Mouse (Mus musculus): Measurements from ENCODE around the gene Tpst2. TPM values are rescaled to one million over a fixed set of nuclear protein-coding genes. Genes with fewer than 3 reads are reported as not detected.
"Not testable (repeated sequence)": the region's sequence is repeated elsewhere in the genome, so short reads cannot be mapped to it uniquely, and the experiment has no call there.

The Tpst2 gene
- polyA plus RNA-seq, 1 experiment = 1.5 TPM

- no peaks in the 10 kb centered on the region for H3K9me3 ChIP-seq (ENCODE audit: control insufficient read depth, low read length)
- no peak overlapping the region for H3K4me3 ChIP-seq (replicated peaks)
- TF ChIP-seq TAL1 (IDR thresholded peaks at IDR 0.05; ENCODE audit: low read length) = no peak
- H3K4me1 ChIP-seq (ENCODE audit: control insufficient read depth) = no peaks in the 10 kb centered on the region; the same call in 1 of the 2 replicates
- H3K27me3 ChIP-seq (ENCODE audit: control insufficient read depth) = no peaks in the 10 kb centered on the region
- H3K36me3 ChIP-seq (ENCODE audit: control insufficient read depth) = peaks cover 71% of the 10 kb centered on the region
Measured at GRCm38 (mm10) chr5:112313222-112313885, 36.9 kb downstream of the Tpst2 start.

- H3K36me3 ChIP-seq (ENCODE audit: control insufficient read depth) = peaks cover 41% of the 10 kb centered on the region
- H3K9me3 ChIP-seq (ENCODE audit: control insufficient read depth, low read length) = peaks cover 4% of the 10 kb centered on the region; the same call in 1 of the 2 replicates
- H3K4me3 ChIP-seq (replicated peaks) = no peak overlapping the region
- no peaks in the 10 kb centered on the region for H3K27me3 ChIP-seq (ENCODE audit: control insufficient read depth)
- H3K4me1 ChIP-seq (ENCODE audit: control insufficient read depth) = peaks cover 21% of the 10 kb centered on the region
- TF ChIP-seq GATA1 (IDR thresholded peaks at IDR 0.05; ENCODE audit: low read length) (no peak), TAL1 (IDR thresholded peaks at IDR 0.05; ENCODE audit: low read length) (no peak)
Measured at GRCm38 (mm10) chr5:112316468-112316867, 40.0 kb downstream of the Tpst2 start.

- Histone ChIP-seq H3K36me3 (ENCODE audit: control insufficient read depth) (peaks cover 34% of the 10 kb centered on the region), H3K9me3 (ENCODE audit: control insufficient read depth, low read length) (peaks cover 4% of the 10 kb centered on the region; the same call in 1 of the 2 replicates), H3K27me3 (ENCODE audit: control insufficient read depth) (no peaks in the 10 kb centered on the region), H3K4me3 (replicated peaks) (no peak overlapping the region), H3K4me1 (ENCODE audit: control insufficient read depth) (peaks cover 21% of the 10 kb centered on the region)
- TF ChIP-seq GATA1 (IDR thresholded peaks at IDR 0.05; ENCODE audit: low read length) = no peak
- TF ChIP-seq TAL1 (IDR thresholded peaks at IDR 0.05; ENCODE audit: low read length) = no peak
Measured at GRCm38 (mm10) chr5:112317328-112317727, 40.8 kb downstream of the Tpst2 start.

- H3K4me1 ChIP-seq (ENCODE audit: control insufficient read depth) = peaks cover 25% of the 10 kb centered on the region
Measured at GRCm38 (mm10) chr5:112319343-112319742, 42.9 kb downstream of the Tpst2 start.

GRCm38 (mm10) chr5:112320379-112320778, 43.9 kb downstream of the Tpst2 start:
- peaks cover 9% of the 10 kb centered on the region for H3K36me3 ChIP-seq (ENCODE audit: control insufficient read depth)
- peaks cover 35% of the 10 kb centered on the region for H3K4me1 ChIP-seq (ENCODE audit: control insufficient read depth)
- no peak for TF ChIP-seq GATA1 (IDR thresholded peaks at IDR 0.05; ENCODE audit: low read length)
- no peak for TF ChIP-seq TAL1 (IDR thresholded peaks at IDR 0.05; ENCODE audit: low read length)
- H3K4me3 ChIP-seq (replicated peaks) = no peak overlapping the region
- no peaks in the 10 kb centered on the region for H3K27me3 ChIP-seq (ENCODE audit: control insufficient read depth)
- peaks cover 4% of the 10 kb centered on the region; the same call in 1 of the 2 replicates for H3K9me3 ChIP-seq (ENCODE audit: control insufficient read depth, low read length)

More at GRCm38 (mm10) chr5:112319343-112319742, 42.9 kb downstream of the Tpst2 start:
- H3K27me3 ChIP-seq (ENCODE audit: control insufficient read depth); H3K9me3 ChIP-seq (ENCODE audit: control insufficient read depth, low read length); H3K4me3 ChIP-seq (replicated peaks): not testable (repeated sequence)
- peaks cover 14% of the 10 kb centered on the region for H3K36me3 ChIP-seq (ENCODE audit: control insufficient read depth)

- peaks cover 4% of the 10 kb centered on the region for H3K36me3 ChIP-seq (ENCODE audit: control insufficient read depth)
- no peak overlapping the region for H3K4me3 ChIP-seq (replicated peaks)
- H3K27me3 ChIP-seq (ENCODE audit: control insufficient read depth) = no peaks in the 10 kb centered on the region
- H3K4me1 ChIP-seq (ENCODE audit: control insufficient read depth) = peaks cover 41% of the 10 kb centered on the region
- H3K9me3 ChIP-seq (ENCODE audit: control insufficient read depth, low read length) = peaks cover 4% of the 10 kb centered on the region; the same call in 1 of the 2 replicates
- TF ChIP-seq TAL1 (IDR thresholded peaks at IDR 0.05; ENCODE audit: low read length) = no peak
- TF ChIP-seq GATA1 (IDR thresholded peaks at IDR 0.05; ENCODE audit: low read length) = no peak
Measured at GRCm38 (mm10) chr5:112320936-112321335, 44.4 kb downstream of the Tpst2 start.

GRCm38 (mm10) chr5:112321376-112321775, 44.9 kb downstream of the Tpst2 start:
- Histone ChIP-seq H3K27me3 (ENCODE audit: control insufficient read depth) (no peaks in the 10 kb centered on the region), H3K9me3 (ENCODE audit: control insufficient read depth, low read length) (peaks cover 4% of the 10 kb centered on the region; the same call in 1 of the 2 replicates), H3K4me1 (ENCODE audit: control insufficient read depth) (peaks cover 44% of the 10 kb centered on the region), H3K36me3 (ENCODE audit: control insufficient read depth) (peaks cover under 1% of the 10 kb centered on the region), H3K4me3 (replicated peaks) (no peak overlapping the region)
- no peak for TF ChIP-seq GATA1 (IDR thresholded peaks at IDR 0.05; ENCODE audit: low read length)
- TF ChIP-seq TAL1 (IDR thresholded peaks at IDR 0.05; ENCODE audit: low read length) = no peak

- Histone ChIP-seq H3K27me3 (ENCODE audit: control insufficient read depth) (no peaks in the 10 kb centered on the region), H3K4me1 (ENCODE audit: control insufficient read depth) (peaks cover 63% of the 10 kb centered on the region), H3K4me3 (replicated peaks) (no peak overlapping the region), H3K9me3 (ENCODE audit: control insufficient read depth, low read length) (peaks cover 4% of the 10 kb centered on the region; the same call in 1 of the 2 replicates), H3K36me3 (ENCODE audit: control insufficient read depth) (peaks cover 9% of the 10 kb centered on the region)
- TF ChIP-seq TAL1 (IDR thresholded peaks at IDR 0.05; ENCODE audit: low read length) = no peak
- no peak for TF ChIP-seq GATA1 (IDR thresholded peaks at IDR 0.05; ENCODE audit: low read length)
Measured at GRCm38 (mm10) chr5:112323246-112323645, 46.8 kb downstream of the Tpst2 start.

- no peak for TF ChIP-seq TAL1 (IDR thresholded peaks at IDR 0.05; ENCODE audit: low read length)
- no peak; the same call in 1 of the 2 replicates for TF ChIP-seq GATA1 (IDR thresholded peaks at IDR 0.05; ENCODE audit: low read length)
- Histone ChIP-seq H3K9me3 (ENCODE audit: control insufficient read depth, low read length) (no peaks in the 10 kb centered on the region; the same call in 1 of the 2 replicates), H3K4me1 (ENCODE audit: control insufficient read depth) (peaks cover 51% of the 10 kb centered on the region), H3K36me3 (ENCODE audit: control insufficient read depth) (peaks cover 24% of the 10 kb centered on the region), H3K27me3 (ENCODE audit: control insufficient read depth) (no peaks in the 10 kb centered on the region), H3K4me3 (replicated peaks) (peak overlapping the region; percentile 80)
Measured at GRCm38 (mm10) chr5:112324637-112325545, 48.4 kb downstream of the Tpst2 start.

All from erythroblast, embryonic 14.5 days (primary cell).